Mouse (Mus musculus): ENCODE data around the gene Mreg.

DNA sequence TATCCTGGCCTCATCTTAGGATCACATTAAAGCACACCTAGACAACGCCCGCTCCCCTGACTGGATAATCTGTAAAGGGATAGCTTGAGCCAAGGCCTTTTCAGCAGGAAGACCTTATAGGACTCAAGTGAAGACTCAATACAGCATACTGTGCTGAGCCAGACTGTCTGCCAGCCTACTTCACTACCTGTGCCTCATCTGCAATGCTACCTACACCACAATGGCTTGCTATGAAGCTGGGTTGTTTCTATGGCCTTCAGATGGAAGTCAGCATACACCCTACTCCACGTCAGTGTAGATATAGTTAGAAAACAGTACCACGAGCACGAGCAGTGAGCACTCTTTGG is 45.7 kb downstream of the Mreg start:
- TF ChIP-seq HCFC1 (IDR thresholded peaks at IDR 0.05; ENCODE audit: borderline replicate concordance, insufficient read depth, low read length) (no peak), ZC3H11A (IDR thresholded peaks at IDR 0.05; ENCODE audit: borderline replicate concordance, low read depth, low read length) (no peak), MAFK (IDR thresholded peaks at IDR 0.05; ENCODE audit: insufficient read depth, low read depth, low read length) (no peak), ZNF384 (IDR thresholded peaks at IDR 0.05; ENCODE audit: low read depth, low read length) (no peak), CHD2 (IDR thresholded peaks at IDR 0.05; ENCODE audit: low read depth, low read length) (no peak)
